Mouse (Mus musculus) midbrain, embryonic 15.5 days (tissue): ENCODE results near the gene Srgap3. TPM values are rescaled to one million over a fixed set of nuclear protein-coding genes. Genes with fewer than 3 reads are reported as not detected.
A peak's percentile ranks its signal among the peaks of the same experiment; 100 is the strongest.

Source experiments
- ATAC-seq: fragments of 200-750 bp; cut with Nextera tagmentation; replicated peaks from 2 replicates; pipeline ENCODE4 v1.8.0; 2017; ENCODE audit warnings: moderate TSS enrichment
- H3K27ac ChIP-seq: fragments of 300-500 bp; sonication (generic); 2 replicates; pipeline ENCODE4 v1.5.1; 2015; ENCODE audit warnings: mild to moderate bottlenecking, inconsistent platforms
- H3K27me3 ChIP-seq: fragments of 300-500 bp; sonication (generic); replicated peaks from 2 replicates; pipeline ENCODE4 v1.6.1; 2015; ENCODE audit warnings: inconsistent platforms
- H3K36me3 ChIP-seq: fragments of 300-500 bp; sonication (generic); replicated peaks from 2 replicates; pipeline ENCODE4 v1.6.1; 2015; ENCODE audit warnings: inconsistent platforms
- H3K4me1 ChIP-seq: fragments of 300-500 bp; sonication (generic); 2 replicates; pipeline ENCODE4 v1.6.1; 2015; ENCODE audit warnings: inconsistent platforms
- H3K4me2 ChIP-seq: fragments of 300-500 bp; sonication (generic); 2 replicates; pipeline ENCODE4 v1.6.1; 2015; ENCODE audit warnings: inconsistent platforms, mild to moderate bottlenecking, moderate library complexity
- H3K4me3 ChIP-seq: fragments of 300-500 bp; sonication (generic); 2 replicates; pipeline ENCODE4 v1.5.1; 2015; ENCODE audit warnings: mild to moderate bottlenecking, inconsistent platforms
- H3K9ac ChIP-seq: fragments of 300-500 bp; sonication (generic); 2 replicates; pipeline ENCODE4 v1.6.1; 2015; ENCODE audit warnings: mild to moderate bottlenecking, inconsistent platforms
- H3K9me3 ChIP-seq: fragments of 300-500 bp; sonication (generic); 2 replicates; pipeline ENCODE4 v1.6.1; 2016; ENCODE audit warnings: inconsistent platforms
- WGBS: fragments of 180-500 bp; shearing (Covaris S2); methylation state at CpG from one replicate; pipeline ENCODE4 v1.1.7; 2015; ENCODE audit warnings: mixed read lengths; 5-methylcytosine and 5-hydroxymethylcytosine counted together
- polyA plus RNA-seq: library from polyadenylated mRNA; unstranded; fragments of >200 nt; fragmentation: Nextera tagmentation; extraction: Ambion mirVana; gene quantifications from 2 replicates; pipeline ENCODE4 v1.2.1, GENCODE M21; 2015

Gene Srgap3
- polyA plus RNA-seq: 39.7 and 44.6 TPM in 2 replicates

- no peaks in the 10 kb centered on the region for H3K27me3 ChIP-seq
- H3K4me3 ChIP-seq: peak within 1 kb of the TSS; percentile 66
- ATAC-seq: peak; percentile 94
- H3K4me2 ChIP-seq: peak within 1 kb of the TSS; percentile 69
- peaks cover 44% of the 10 kb centered on the region for H3K4me1 ChIP-seq
- no peaks in the 10 kb centered on the region for H3K9me3 ChIP-seq
- H3K9ac ChIP-seq: peak within 1 kb of the TSS; percentile 83
- H3K36me3 ChIP-seq: no peaks in the 10 kb centered on the region
- under 1% methylated on average over 31 of the region's 31 CpGs for WGBS
- peak within 1 kb of the TSS; percentile 94 for H3K27ac ChIP-seq
Measured at GRCm38 (mm10) chr6:112946895-112947436, at the start of gene Srgap3. TSS of gene Srgap3 (minus strand) at chr6:112947266.

- Histone ChIP-seq H3K4me2 (no peak overlapping the region), H3K4me3 (no peak overlapping the region), H3K9ac (no peak overlapping the region), H3K4me1 (peaks cover 8% of the 10 kb centered on the region), H3K27me3 (no peaks in the 10 kb centered on the region), H3K9me3 (no peaks in the 10 kb centered on the region), H3K36me3 (no peaks in the 10 kb centered on the region), H3K27ac (no peak overlapping the region)
- ATAC-seq: no peak
- WGBS: 51% methylated on average over 1 of the region's 1 CpGs
Measured at GRCm38 (mm10) chr6:112995708-112996107, 48.6 kb upstream of the Srgap3 start.

- H3K27ac ChIP-seq: 0 out of 2 replicates have a peak overlapping the region, but pooled peaks have one; percentile 34
- WGBS: 43% methylated on average over 1 of the region's 1 CpGs
- H3K4me3 ChIP-seq: no peak overlapping the region
- H3K4me1 ChIP-seq: peaks cover 31% of the 10 kb centered on the region
- H3K9ac ChIP-seq: no peak overlapping the region
- no peaks in the 10 kb centered on the region for H3K36me3 ChIP-seq
- H3K27me3 ChIP-seq: no peaks in the 10 kb centered on the region
- H3K9me3 ChIP-seq: no peaks in the 10 kb centered on the region
- ATAC-seq: peak; percentile 51; the same call in 1 of the 2 replicates
- no peak overlapping the region for H3K4me2 ChIP-seq
Measured at GRCm38 (mm10) chr6:112990119-112990518, 43.1 kb upstream of the Srgap3 start.

GRCm38 (mm10) chr6:112985362-112986314, 38.6 kb upstream of the Srgap3 start:
- H3K4me2 ChIP-seq: peak overlapping the region; percentile 15
- H3K4me3 ChIP-seq: no peak overlapping the region
- ATAC-seq: peak; percentile 74
- peaks cover 46% of the 10 kb centered on the region for H3K4me1 ChIP-seq
- no peaks in the 10 kb centered on the region for H3K9me3 ChIP-seq
- WGBS: 17% methylated on average over 9 of the region's 9 CpGs
- no peaks in the 10 kb centered on the region for H3K27me3 ChIP-seq
- no peaks in the 10 kb centered on the region for H3K36me3 ChIP-seq
- no peak overlapping the region for H3K9ac ChIP-seq
- peak overlapping the region; percentile 65 for H3K27ac ChIP-seq

- 4% methylated on average over 7 of the region's 7 CpGs for WGBS
- ATAC-seq: peak; percentile 67
Measured at GRCm38 (mm10) chr6:112982241-112982640, 35.2 kb upstream of the Srgap3 start.

GRCm38 (mm10) chr6:112978947-112979346, 31.9 kb upstream of the Srgap3 start:
- no peak overlapping the region for H3K9ac ChIP-seq
- H3K27ac ChIP-seq: no peak overlapping the region
- H3K4me1 ChIP-seq: peaks cover 43% of the 10 kb centered on the region
- H3K9me3 ChIP-seq: no peaks in the 10 kb centered on the region
- no peaks in the 10 kb centered on the region for H3K36me3 ChIP-seq
- WGBS: 92% methylated on average over 3 of the region's 3 CpGs
- no peak overlapping the region for H3K4me3 ChIP-seq
- no peak overlapping the region for H3K4me2 ChIP-seq
- no peaks in the 10 kb centered on the region for H3K27me3 ChIP-seq
- ATAC-seq: no peak

More at GRCm38 (mm10) chr6:112982241-112982640, 35.2 kb upstream of the Srgap3 start:
- Histone ChIP-seq H3K4me1 (peaks cover 32% of the 10 kb centered on the region), H3K9me3 (no peaks in the 10 kb centered on the region), H3K4me3 (no peak overlapping the region), H3K27me3 (no peaks in the 10 kb centered on the region), H3K36me3 (no peaks in the 10 kb centered on the region), H3K4me2 (peak overlapping the region; percentile 13), H3K27ac (peak overlapping the region; percentile 63), H3K9ac (no peak overlapping the region)

GRCm38 (mm10) chr6:112977246-112977645, 30.2 kb upstream of the Srgap3 start:
- Histone ChIP-seq H3K4me2 (no peak overlapping the region), H3K36me3 (no peaks in the 10 kb centered on the region), H3K9me3 (no peaks in the 10 kb centered on the region), H3K4me1 (peaks cover 52% of the 10 kb centered on the region), H3K27me3 (no peaks in the 10 kb centered on the region), H3K4me3 (no peak overlapping the region), H3K9ac (no peak overlapping the region), H3K27ac (peak overlapping the region; percentile 36)
- 79% methylated on average over 4 of the region's 4 CpGs for WGBS
- ATAC-seq: no peak

- Histone ChIP-seq H3K4me1 (peaks cover 53% of the 10 kb centered on the region), H3K36me3 (no peaks in the 10 kb centered on the region), H3K9me3 (no peaks in the 10 kb centered on the region), H3K4me2 (no peak overlapping the region), H3K9ac (no peak overlapping the region), H3K27ac (peak overlapping the region; percentile 36), H3K4me3 (no peak overlapping the region), H3K27me3 (no peaks in the 10 kb centered on the region)
- no peak for ATAC-seq
Measured at GRCm38 (mm10) chr6:112976541-112976940, 29.5 kb upstream of the Srgap3 start.

GRCm38 (mm10) chr6:112976136-112976535, 29.1 kb upstream of the Srgap3 start:
- H3K27me3 ChIP-seq: no peaks in the 10 kb centered on the region
- H3K27ac ChIP-seq: peak overlapping the region; percentile 36; the same call in 1 of the 2 replicates
- peaks cover 57% of the 10 kb centered on the region for H3K4me1 ChIP-seq

GRCm38 (mm10) chr6:112973786-112974720, 27.0 kb upstream of the Srgap3 start:
- Histone ChIP-seq H3K4me3 (no peak overlapping the region), H3K4me1 (peaks cover 67% of the 10 kb centered on the region), H3K4me2 (peak overlapping the region; percentile 23), H3K36me3 (no peaks in the 10 kb centered on the region), H3K9ac (peak overlapping the region; percentile 2; the same call in 1 of the 2 replicates), H3K9me3 (no peaks in the 10 kb centered on the region), H3K27ac (peak overlapping the region; percentile 86), H3K27me3 (no peaks in the 10 kb centered on the region)
- ATAC-seq: no peak
- 32% methylated on average over 19 of the region's 19 CpGs for WGBS

More at GRCm38 (mm10) chr6:112976136-112976535, 29.1 kb upstream of the Srgap3 start:
- ATAC-seq: no peak
- H3K9me3 ChIP-seq: no peaks in the 10 kb centered on the region
- no peaks in the 10 kb centered on the region for H3K36me3 ChIP-seq
- no peak overlapping the region for H3K9ac ChIP-seq
- 61% methylated on average over 16 of the region's 16 CpGs for WGBS
- no peak overlapping the region for H3K4me3 ChIP-seq
- H3K4me2 ChIP-seq: no peak overlapping the region

- H3K4me3 ChIP-seq: no peak overlapping the region
- peaks cover 67% of the 10 kb centered on the region for H3K4me1 ChIP-seq
- H3K9me3 ChIP-seq: no peaks in the 10 kb centered on the region
- no peak overlapping the region for H3K9ac ChIP-seq
- H3K27ac ChIP-seq: peak overlapping the region; percentile 86
- H3K27me3 ChIP-seq: no peaks in the 10 kb centered on the region
- H3K36me3 ChIP-seq: no peaks in the 10 kb centered on the region
- H3K4me2 ChIP-seq: peak overlapping the region; percentile 31
- peak; percentile 72 for ATAC-seq
- 7% methylated on average over 18 of the region's 18 CpGs for WGBS
Measured at GRCm38 (mm10) chr6:112972858-112973631, 26.0 kb upstream of the Srgap3 start.
